Mouse (Mus musculus) liver, adult 2 months (tissue): ENCODE data around the gene Rab11fip4.

ENCODE experiments used
- CTCF ChIP-seq: fragments of 200-500 bp; IDR thresholded peaks from 2 replicates; pipeline ENCODE4 v1.5.1; 2011; ENCODE audit warnings: low read depth, low read length, control low read depth
- POLR2A ChIP-seq: fragments of 200-500 bp; IDR thresholded peaks from 2 replicates; pipeline ENCODE4 v1.6.1; 2011; ENCODE audit warnings: low read length, control low read depth; ENCODE audit not compliant: insufficient read depth; ENCODE audit errors: extremely low read depth

DNA sequence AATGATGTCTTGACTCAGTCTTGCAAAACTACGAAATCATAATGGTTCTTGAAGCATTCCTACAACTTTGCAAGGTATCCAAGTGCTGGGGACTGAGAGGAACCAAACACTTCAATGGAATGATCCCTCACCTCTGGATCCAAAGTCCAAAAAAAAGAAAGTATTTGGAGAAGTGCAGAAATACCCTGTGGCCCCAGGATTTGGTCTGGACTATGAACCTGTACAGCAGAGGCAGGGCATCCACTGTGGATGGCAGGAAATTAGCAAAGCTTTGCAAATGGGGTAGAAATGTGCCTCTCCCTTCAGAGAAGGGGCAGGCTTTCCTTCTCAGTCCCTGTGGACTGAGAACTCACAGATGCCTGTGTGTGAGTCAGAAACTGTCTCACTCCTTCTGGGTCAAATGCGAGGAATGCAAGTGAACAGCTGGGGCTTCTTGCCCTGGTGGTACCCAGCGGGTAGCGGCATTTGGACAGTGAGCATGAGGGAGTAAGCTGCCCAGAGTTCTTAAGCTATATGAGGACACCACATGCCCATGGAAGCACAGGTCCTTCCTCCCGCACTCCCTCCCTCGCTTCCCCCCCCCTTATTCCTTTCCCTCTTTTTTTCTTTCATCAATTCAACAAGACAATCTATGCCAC lies 147.0 kb downstream of the Rab11fip4 start:
- no peak for TF ChIP-seq CTCF
- no peak for TF ChIP-seq POLR2A
